Mouse (Mus musculus) brain, embryonic 14.5 days (tissue): ENCODE data around the gene Barx2.

Experiments used
- CTCF ChIP-seq: fragments of 200-500 bp; IDR thresholded peaks from 2 replicates; pipeline ENCODE4 v1.5.1; 2012; ENCODE audit warnings: inconsistent platforms, mild to moderate bottlenecking, moderate library complexity, borderline replicate concordance; ENCODE audit not compliant: insufficient read depth, insufficient read length; ENCODE audit errors: extremely low read depth
- POLR2A ChIP-seq: fragments of 200-500 bp; IDR thresholded peaks from 2 replicates; pipeline ENCODE4 v1.6.1; 2012; ENCODE audit warnings: mild to moderate bottlenecking, inconsistent platforms, borderline replicate concordance; ENCODE audit not compliant: poor library complexity, insufficient read depth, insufficient read length, severe bottlenecking; ENCODE audit errors: extremely low read depth

- TF ChIP-seq CTCF (no peak), POLR2A (no peak)
Measured at GRCm38 (mm10) chr9:31960488-31960887, 47.2 kb upstream of the Barx2 start.
